Mouse (Mus musculus) small intestine, adult 2 months (tissue): Measurements from ENCODE around the gene Vsx1. TPM values are rescaled to one million over a fixed set of nuclear protein-coding genes. Genes with fewer than 3 reads are reported as not detected.
A peak's percentile ranks its signal among the peaks of the same experiment; 100 is the strongest.

Experiments used
- H3K27ac ChIP-seq: fragments of 200-500 bp; 2 replicates; pipeline ENCODE4 v1.5.1; 2012; ENCODE audit warnings: low read depth, low read length, control low read depth, inconsistent platforms; ENCODE audit not compliant: insufficient read depth
- H3K27me3 ChIP-seq: fragments of 200-500 bp; 2 replicates; pipeline ENCODE4 v1.6.1; 2012; ENCODE audit warnings: mild to moderate bottlenecking, moderate library complexity, low read length, inconsistent platforms; ENCODE audit not compliant: control insufficient read depth, insufficient read depth
- H3K36me3 ChIP-seq: fragments of 200-500 bp; 2 replicates; pipeline ENCODE4 v1.6.1; 2012; ENCODE audit warnings: mild to moderate bottlenecking, low read length, control low read depth, inconsistent platforms; ENCODE audit not compliant: control insufficient read depth, insufficient read depth
- H3K4me1 ChIP-seq: fragments of 200-500 bp; 2 replicates; pipeline ENCODE4 v1.6.1; 2012; ENCODE audit warnings: low read length, inconsistent platforms, mixed read lengths; ENCODE audit not compliant: control insufficient read depth, insufficient read depth, insufficient read length
- H3K4me3 ChIP-seq: fragments of 200-500 bp; 2 replicates; pipeline ENCODE4 v1.5.1; 2012; ENCODE audit warnings: low read depth, mild to moderate bottlenecking, control low read depth, inconsistent platforms, low read length, moderate library complexity
- CTCF ChIP-seq: fragments of 200-500 bp; IDR thresholded peaks from 2 replicates; pipeline ENCODE4 v1.5.1; 2012; ENCODE audit warnings: low read depth, mild to moderate bottlenecking, control low read depth, inconsistent platforms, low read length, moderate library complexity, mixed read lengths; ENCODE audit not compliant: insufficient replicate concordance, insufficient read length; ENCODE audit errors: extremely low read depth
- POLR2A ChIP-seq: fragments of 200-500 bp; IDR thresholded peaks from 2 replicates; pipeline ENCODE4 v1.6.1; 2012; ENCODE audit warnings: low read depth, mild to moderate bottlenecking, control low read depth, inconsistent platforms, low read length, moderate library complexity
- WGBS: fragments of 180-500 bp; shearing (Covaris S2); methylation state at CpG from one replicate; pipeline ENCODE4 v1.1.7; 2018; 5-methylcytosine and 5-hydroxymethylcytosine counted together
- polyA plus RNA-seq: library from polyadenylated mRNA; depleted of rRNA; stranded (reverse); fragments of >200 nt; gene quantifications from 2 replicates; pipeline ENCODE4 v1.2.3, GENCODE M21; 2012

Vsx1 gene
- polyA plus RNA-seq, 1 experiment: not detected

GRCm38 (mm10) chr2:150674900-150675299 is 14.3 kb downstream of the Vsx1 start:
- TF ChIP-seq POLR2A: no peak
- TF ChIP-seq CTCF: peak; percentile 63; the same call in 1 of the 2 replicates
- Histone ChIP-seq H3K27me3 (no peaks in the 10 kb centered on the region), H3K36me3 (no peaks in the 10 kb centered on the region), H3K4me3 (no peak overlapping the region), H3K27ac (no peak overlapping the region), H3K4me1 (peaks cover 3% of the 10 kb centered on the region; the same call in 1 of the 2 replicates)
- WGBS: 3% methylated on average over 2 of the region's 2 CpGs

GRCm38 (mm10) chr2:150673929-150674328 is 15.2 kb downstream of the Vsx1 start:
- no peak for TF ChIP-seq POLR2A
- no peak for TF ChIP-seq CTCF
- 84% methylated on average over 11 of the region's 11 CpGs for WGBS
- Histone ChIP-seq H3K4me1 (peaks cover 11% of the 10 kb centered on the region; the same call in 1 of the 2 replicates), H3K4me3 (no peak overlapping the region), H3K36me3 (no peaks in the 10 kb centered on the region), H3K27ac (no peak overlapping the region), H3K27me3 (no peaks in the 10 kb centered on the region)

DNA sequence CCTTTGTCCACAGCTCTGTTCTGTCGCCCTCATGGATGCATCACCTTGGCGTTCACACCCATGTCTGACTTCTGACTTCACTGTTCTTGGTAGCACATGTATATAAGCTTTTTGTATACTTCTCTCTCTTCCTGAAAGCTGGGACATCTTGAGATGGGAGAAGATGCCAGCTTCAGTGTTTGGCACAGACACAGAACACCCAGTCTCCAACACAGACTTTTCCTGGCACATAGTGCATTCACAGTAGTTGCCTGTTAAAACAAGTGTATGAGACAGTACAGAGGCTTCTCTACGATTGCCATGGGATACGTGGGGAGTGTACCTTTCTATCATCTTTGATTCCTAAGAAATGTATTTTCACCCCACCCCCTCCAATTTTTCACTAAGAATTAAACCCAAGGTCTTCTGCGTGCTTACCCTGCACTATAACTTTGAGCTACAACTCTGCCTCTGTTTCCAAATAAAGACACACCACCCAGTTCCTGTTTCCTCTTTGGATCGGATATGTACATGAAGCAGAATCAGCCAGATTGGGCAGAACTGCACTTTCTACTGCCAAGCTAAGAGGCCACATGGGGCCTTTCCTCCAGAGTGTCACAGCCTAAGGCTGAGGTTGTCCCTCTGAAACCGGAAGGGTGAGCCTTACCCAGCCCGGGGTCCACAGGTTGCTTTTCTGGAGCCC is 17.4 kb downstream of the Vsx1 start:
- 82% methylated on average over 8 of the region's 8 CpGs for WGBS
- Histone ChIP-seq H3K27ac (no peak overlapping the region), H3K36me3 (no peaks in the 10 kb centered on the region), H3K27me3 (no peaks in the 10 kb centered on the region), H3K4me3 (no peak overlapping the region), H3K4me1 (peaks cover 19% of the 10 kb centered on the region; the same call in 1 of the 2 replicates)
- no peak for TF ChIP-seq POLR2A
- no peak for TF ChIP-seq CTCF

DNA sequence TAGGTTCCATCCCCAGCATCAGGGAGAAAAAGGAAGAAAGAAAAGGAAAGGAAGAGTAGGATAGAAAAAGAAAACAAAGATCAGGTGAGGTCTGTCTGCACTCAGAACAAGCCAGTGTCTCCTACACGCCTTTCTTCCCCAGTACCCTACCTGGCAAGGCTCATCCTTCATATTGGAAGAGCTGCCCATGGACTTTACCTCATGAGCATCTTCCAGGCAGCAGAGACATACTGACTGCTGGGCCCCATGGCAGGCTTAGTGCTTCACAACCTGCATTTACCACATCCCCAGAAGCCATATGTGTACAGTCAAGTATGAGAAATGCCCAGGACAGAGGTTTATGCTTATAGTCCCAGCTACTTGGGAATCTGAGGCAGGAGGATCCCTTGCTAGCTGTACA is 18.2 kb downstream of the Vsx1 start:
- H3K4me1 ChIP-seq: peaks cover 21% of the 10 kb centered on the region; the same call in 1 of the 2 replicates
- no peak overlapping the region for H3K4me3 ChIP-seq
- WGBS: 87% methylated on average over 1 of the region's 1 CpGs
- no peaks in the 10 kb centered on the region for H3K36me3 ChIP-seq
- H3K27me3 ChIP-seq: no peaks in the 10 kb centered on the region
- no peak overlapping the region for H3K27ac ChIP-seq
- no peak for TF ChIP-seq POLR2A
- TF ChIP-seq CTCF: no peak

GRCm38 (mm10) chr2:150669454-150670045 is 19.6 kb downstream of the Vsx1 start:
- TF ChIP-seq CTCF (no peak), POLR2A (no peak)
- peaks cover 33% of the 10 kb centered on the region for H3K4me1 ChIP-seq
- no peaks in the 10 kb centered on the region for H3K36me3 ChIP-seq
- H3K27ac ChIP-seq: peak overlapping the region; percentile 83; the same call in 1 of the 2 replicates
- no peaks in the 10 kb centered on the region for H3K27me3 ChIP-seq
- 22% methylated on average over 2 of the region's 2 CpGs for WGBS
- H3K4me3 ChIP-seq: no peak overlapping the region

- TF ChIP-seq POLR2A: no peak
- TF ChIP-seq CTCF: no peak
- no peak overlapping the region for H3K4me3 ChIP-seq
- 25% methylated on average over 5 of the region's 5 CpGs for WGBS
Measured at GRCm38 (mm10) chr2:150668956-150669355, 20.2 kb downstream of the Vsx1 start.

DNA sequence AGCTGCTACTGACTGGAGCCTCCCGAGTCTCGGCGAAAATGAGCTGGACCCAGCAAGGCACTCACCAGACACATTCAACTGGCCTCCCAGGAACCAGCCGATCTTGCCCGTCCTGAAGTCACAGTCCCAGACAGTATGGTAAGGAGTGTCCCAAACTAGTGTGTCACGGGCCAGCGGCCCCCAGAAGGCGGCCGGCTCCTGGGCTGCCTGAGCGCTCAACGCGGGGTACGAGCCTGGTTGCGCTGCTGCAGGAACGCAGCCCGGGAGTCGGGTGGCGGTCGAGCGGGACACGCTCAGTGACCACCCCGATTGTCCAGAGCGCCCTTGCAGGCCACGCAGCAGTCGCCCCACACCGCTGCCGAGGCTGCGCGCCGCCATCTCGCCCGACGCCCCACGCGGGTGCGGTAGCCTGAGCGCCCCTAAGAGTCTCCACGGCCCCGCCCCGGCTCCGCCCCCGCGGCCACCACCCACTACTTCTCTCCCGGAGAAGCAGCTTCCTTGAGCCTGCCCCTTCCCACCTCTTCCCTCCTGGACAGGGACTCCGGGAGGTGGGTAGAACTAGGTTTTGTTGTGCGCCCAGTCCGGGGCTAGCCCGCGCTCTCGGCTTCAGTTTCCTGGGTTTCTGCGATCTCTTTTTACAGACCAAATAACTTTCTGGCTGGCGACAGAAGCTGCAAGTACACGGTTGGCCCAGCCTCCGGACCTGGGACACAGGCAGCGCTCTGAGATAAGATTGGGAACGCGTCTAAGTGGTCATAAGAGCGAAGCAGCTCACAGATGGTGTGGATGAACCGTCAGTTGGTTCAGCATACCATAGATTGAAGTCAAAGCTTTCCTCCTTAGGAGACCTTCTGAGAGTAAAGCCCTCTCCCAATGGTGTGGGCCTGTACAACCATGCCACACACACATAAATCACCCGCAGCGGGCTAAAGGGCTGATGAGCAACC is 21.1 kb downstream of the Vsx1 start, which contains the start of gene Acss1:
Gene Acss1 (minus strand): TSS at position 681 of the 947 bp plus-strand sequence.
- 1% methylated on average over 61 of the region's 61 CpGs for whole genome bisulfite sequencing
- Histone ChIP-seq H3K27ac (peak within 1 kb of the TSS; percentile 88), H3K27me3 (no peaks in the 10 kb centered on the region), H3K4me1 (peaks cover 33% of the 10 kb centered on the region), H3K36me3 (no peaks in the 10 kb centered on the region), H3K4me3 (peak within 1 kb of the TSS; percentile 91)
- TF ChIP-seq POLR2A (peak; percentile 15; the same call in 1 of the 2 replicates), CTCF (no peak)

More at GRCm38 (mm10) chr2:150668956-150669355, 20.2 kb downstream of the Vsx1 start:
- no peaks in the 10 kb centered on the region for H3K36me3 ChIP-seq
- peaks cover 33% of the 10 kb centered on the region for H3K4me1 ChIP-seq
- H3K27ac ChIP-seq: peak overlapping the region; percentile 83
- no peaks in the 10 kb centered on the region for H3K27me3 ChIP-seq
